Mouse (Mus musculus): ENCODE data around the gene Gss. TPM values are rescaled to one million over a fixed set of nuclear protein-coding genes. Genes with fewer than 3 reads are reported as not detected.
A peak's percentile ranks its signal among the peaks of the same experiment; 100 is the strongest.

Gss gene
- total and polyA plus RNA-seq, 2 experiments from 2014 or later = 24.8 to 52.3 TPM

DNA sequence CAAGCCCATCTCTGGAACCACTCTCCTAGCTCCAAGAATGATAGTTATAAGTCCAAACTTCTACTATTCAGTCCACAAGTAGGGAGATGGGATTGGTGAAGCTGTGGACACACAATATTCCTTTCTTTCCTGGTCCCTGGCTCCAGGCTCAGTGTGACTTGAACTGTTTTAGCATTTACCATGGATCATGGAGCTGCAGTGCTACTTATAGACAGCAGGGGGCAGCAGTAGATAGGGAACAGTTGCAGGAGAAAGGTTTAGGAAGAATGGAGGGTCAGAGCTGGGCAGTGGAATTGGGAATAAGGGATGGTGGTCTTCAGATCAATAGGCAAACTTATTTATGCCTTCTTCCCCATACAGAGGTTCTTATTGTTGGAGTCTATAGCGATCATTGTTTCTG is 76.7 kb downstream of the Gss start:
- ATAC-seq (ENCODE audit: insufficient read depth, low read depth) (no peak), DNase-seq (ENCODE audit: low spot score) (peak; percentile 68)
- no peak overlapping the region for H3K4me3 ChIP-seq (ENCODE audit: low read depth, low read length)
- TF ChIP-seq CTCF (IDR thresholded peaks at IDR 0.05; ENCODE audit: low read depth) = peak; percentile 99
- TF ChIP-seq EP300 (IDR thresholded peaks at IDR 0.05; ENCODE audit: low read depth) = no peak
- H3K9ac ChIP-seq (replicated peaks; ENCODE audit: low read depth, low read length) = no peak overlapping the region
- no peak overlapping the region for H3K27ac ChIP-seq (ENCODE audit: low read depth)
- H3K9me3 ChIP-seq (replicated peaks; ENCODE audit: control insufficient read depth, low read length) = no peaks in the 10 kb centered on the region
- H3K4me2 ChIP-seq (ENCODE audit: low read depth, low read length) = no peak overlapping the region
- 5% methylated on average over 1 of the region's 1 CpGs for WGBS
- peaks cover 10% of the 10 kb centered on the region for H3K4me1 ChIP-seq (ENCODE audit: control insufficient read depth, insufficient read depth)
- H3K27me3 ChIP-seq (ENCODE audit: control insufficient read depth, insufficient read depth, low read length) = peaks cover 17% of the 10 kb centered on the region
- H3K36me3 ChIP-seq (replicated peaks; ENCODE audit: control insufficient read depth, insufficient read depth, low read length) = no peaks in the 10 kb centered on the region

DNA sequence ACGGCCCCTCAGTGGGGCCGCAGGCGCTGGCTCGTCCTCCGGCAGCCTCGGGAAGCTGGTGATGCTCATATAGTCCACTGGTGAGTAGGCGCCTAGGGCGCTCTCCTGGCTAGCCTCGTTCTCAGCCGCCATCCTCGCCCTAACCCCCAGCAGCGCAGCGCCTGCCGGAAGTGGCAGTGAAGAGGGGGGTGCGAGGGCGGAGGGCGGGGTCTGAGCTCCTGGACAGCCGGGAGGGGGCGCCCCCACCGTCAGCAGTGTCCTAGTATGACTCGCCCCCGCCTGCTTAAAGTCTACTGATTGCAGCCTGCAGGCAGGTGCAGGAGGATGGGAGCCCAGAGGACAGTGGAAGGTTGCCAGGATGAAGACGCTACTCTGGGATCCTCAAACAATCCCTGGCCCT is 77.9 kb downstream of the Gss start:
- Histone ChIP-seq H3K9ac (replicated peaks; ENCODE audit: low read depth, low read length) (no peak overlapping the region; the same call in 1 of the 2 replicates), H3K4me1 (ENCODE audit: control insufficient read depth, insufficient read depth) (peaks cover 10% of the 10 kb centered on the region), H3K9me3 (replicated peaks; ENCODE audit: control insufficient read depth, low read length) (no peaks in the 10 kb centered on the region), H3K27me3 (ENCODE audit: control insufficient read depth, insufficient read depth, low read length) (peaks cover 17% of the 10 kb centered on the region), H3K36me3 (replicated peaks; ENCODE audit: control insufficient read depth, insufficient read depth, low read length) (no peaks in the 10 kb centered on the region), H3K4me3 (ENCODE audit: low read depth, low read length) (peak overlapping the region; percentile 33), H3K4me2 (ENCODE audit: low read depth, low read length) (peak overlapping the region; percentile 55), H3K27ac (ENCODE audit: low read depth) (no peak overlapping the region)
- ATAC-seq (ENCODE audit: insufficient read depth, low read depth) (no peak), DNase-seq (ENCODE audit: low spot score) (peak; percentile 22)
- TF ChIP-seq CTCF (IDR thresholded peaks at IDR 0.05; ENCODE audit: low read depth) (0 out of 2 replicates have a peak, but pooled peaks have one; percentile 16), EP300 (IDR thresholded peaks at IDR 0.05; ENCODE audit: low read depth) (no peak)
- 2% methylated on average over 23 of the region's 23 CpGs for WGBS

DNA sequence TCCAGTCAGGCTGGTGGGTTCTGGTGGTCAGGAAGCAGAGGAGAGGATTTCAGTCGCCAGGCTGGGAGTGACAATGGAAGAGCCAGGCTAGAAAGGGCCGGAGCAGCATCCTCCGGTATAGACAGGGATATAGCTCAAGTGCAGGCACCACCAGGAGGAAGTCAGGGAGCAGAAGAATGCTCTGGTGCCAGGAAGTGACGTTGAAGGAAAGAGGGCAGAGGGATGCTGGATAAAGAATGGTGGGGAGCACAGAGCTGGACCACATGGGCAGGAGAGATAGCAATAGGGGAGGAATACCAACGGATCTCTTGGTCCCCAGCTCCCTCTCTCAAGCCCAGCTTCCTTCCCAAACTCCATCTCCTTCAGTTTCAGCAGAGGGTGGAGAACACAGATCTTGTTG is 79.1 kb downstream of the Gss start:
- no peak for DNase-seq (ENCODE audit: low spot score)
- Histone ChIP-seq H3K4me3 (ENCODE audit: low read depth, low read length) (no peak overlapping the region), H3K27ac (ENCODE audit: low read depth) (no peak overlapping the region), H3K27me3 (ENCODE audit: control insufficient read depth, insufficient read depth, low read length) (peaks cover 17% of the 10 kb centered on the region), H3K9me3 (replicated peaks; ENCODE audit: control insufficient read depth, low read length) (no peaks in the 10 kb centered on the region), H3K36me3 (replicated peaks; ENCODE audit: control insufficient read depth, insufficient read depth, low read length) (no peaks in the 10 kb centered on the region), H3K4me2 (ENCODE audit: low read depth, low read length) (no peak overlapping the region), H3K4me1 (ENCODE audit: control insufficient read depth, insufficient read depth) (peaks cover 5% of the 10 kb centered on the region), H3K9ac (replicated peaks; ENCODE audit: low read depth, low read length) (no peak overlapping the region)
- WGBS = 55% methylated on average over 5 of the region's 5 CpGs
- TF ChIP-seq EP300 (IDR thresholded peaks at IDR 0.05; ENCODE audit: low read depth) (no peak), CTCF (IDR thresholded peaks at IDR 0.05; ENCODE audit: low read depth) (no peak)
- ATAC-seq (ENCODE audit: insufficient read depth, low read depth) = no peak

MicroRNA genes within 50 kb of the gene (microRNA counts, 519-probe panel; counts per million panel counts)
- 8,235 counts per million, percentile 93 among the panel's probes with 10 or more counts for microRNA mmu-miR-499

Small RNA genes within 50 kb of the gene (microRNA-seq; reads per million reads assigned to microRNA genes)
- gene Mir499 = 6,602 reads per million, percentile 94 among the genes with 10 or more reads in this experiment

Other genes starting within 250 kb of the Gss start
- 43.7 and 49.0 TPM in 2 replicates for gene Pigu, start 235.4 kb downstream of the Gss start, total RNA-seq (2014; rRNA removed; ENCODE audit: low replicate concordance)
- gene Pigu, start 235.4 kb downstream of the Gss start, polyA plus RNA-seq (2015; fragmentation: Nextera tagmentation; extraction: Ambion mirVana) = 42.9 and 43.3 TPM in 2 replicates
- gene Trp53inp2, start 211.8 kb downstream of the Gss start, total RNA-seq (2014; rRNA removed; ENCODE audit: low replicate concordance) = 348 and 401 TPM in 2 replicates
- 197 and 202 TPM in 2 replicates for gene Trp53inp2, start 211.8 kb downstream of the Gss start, polyA plus RNA-seq (2015; fragmentation: Nextera tagmentation; extraction: Ambion mirVana)
- 35.4 and 41.9 TPM in 2 replicates for gene Ncoa6, start 118.9 kb downstream of the Gss start, total RNA-seq (2014; rRNA removed; ENCODE audit: low replicate concordance)
- gene Ncoa6, start 118.9 kb downstream of the Gss start, polyA plus RNA-seq (2015; fragmentation: Nextera tagmentation; extraction: Ambion mirVana) = 11.4 and 13.4 TPM in 2 replicates
- gene Acss2, start 74.9 kb downstream of the Gss start, total RNA-seq (2014; rRNA removed; ENCODE audit: low replicate concordance) = 40.5 and 47.9 TPM in 2 replicates
- 20.1 and 22.2 TPM in 2 replicates for gene Acss2, start 74.9 kb downstream of the Gss start, polyA plus RNA-seq (2015; fragmentation: Nextera tagmentation; extraction: Ambion mirVana)
- gene Ggt7, start 74.6 kb downstream of the Gss start, total RNA-seq (2014; rRNA removed; ENCODE audit: low replicate concordance) = 2.9 and 4.7 TPM in 2 replicates
- gene Ggt7, start 74.6 kb downstream of the Gss start, polyA plus RNA-seq (2015; fragmentation: Nextera tagmentation; extraction: Ambion mirVana) = 0.81 and 0.98 TPM in 2 replicates
- gene Myh7b, start 18.4 kb upstream of the Gss start, total RNA-seq (2014; rRNA removed; ENCODE audit: low replicate concordance) = 17.2 and 48.4 TPM in 2 replicates
- 12.2 and 12.5 TPM in 2 replicates for gene Myh7b, start 18.4 kb upstream of the Gss start, polyA plus RNA-seq (2015; fragmentation: Nextera tagmentation; extraction: Ambion mirVana)
- gene Trpc4ap, start 99.6 kb upstream of the Gss start, total RNA-seq (2014; rRNA removed; ENCODE audit: low replicate concordance) = 83.8 and 84.8 TPM in 2 replicates
- 67.0 and 70.5 TPM in 2 replicates for gene Trpc4ap, start 99.6 kb upstream of the Gss start, polyA plus RNA-seq (2015; fragmentation: Nextera tagmentation; extraction: Ambion mirVana)
- 9.7 and 18.4 TPM in 2 replicates for gene Edem2, start 136.7 kb upstream of the Gss start, total RNA-seq (2014; rRNA removed; ENCODE audit: low replicate concordance)
- 14.8 and 18.1 TPM in 2 replicates for gene Edem2, start 136.7 kb upstream of the Gss start, polyA plus RNA-seq (2015; fragmentation: Nextera tagmentation; extraction: Ambion mirVana)
- not detected in 2 replicates for gene Gm17581, start 143.1 kb upstream of the Gss start, total RNA-seq (2014; rRNA removed; ENCODE audit: low replicate concordance)
- not detected in 2 replicates for gene Gm17581, start 143.1 kb upstream of the Gss start, polyA plus RNA-seq (2015; fragmentation: Nextera tagmentation; extraction: Ambion mirVana)
- 3.4 and 9.3 TPM in 2 replicates for gene Procr, start 158.3 kb upstream of the Gss start, total RNA-seq (2014; rRNA removed; ENCODE audit: low replicate concordance)
- 4.0 and 4.7 TPM in 2 replicates for gene Procr, start 158.3 kb upstream of the Gss start, polyA plus RNA-seq (2015; fragmentation: Nextera tagmentation; extraction: Ambion mirVana)
- 0.04 and 0.38 TPM in 2 replicates for gene Mmp24, start 182.5 kb upstream of the Gss start, total RNA-seq (2014; rRNA removed; ENCODE audit: low replicate concordance)
- 0.03 and 0.04 TPM in 2 replicates for gene Mmp24, start 182.5 kb upstream of the Gss start, polyA plus RNA-seq (2015; fragmentation: Nextera tagmentation; extraction: Ambion mirVana)
- 14.1 and 14.7 TPM in 2 replicates for gene BC029722, start 226.6 kb upstream of the Gss start, total RNA-seq (2014; rRNA removed; ENCODE audit: low replicate concordance)
- 20.9 and 21.4 TPM in 2 replicates for gene BC029722, start 226.6 kb upstream of the Gss start, polyA plus RNA-seq (2015; fragmentation: Nextera tagmentation; extraction: Ambion mirVana)
- 96.9 and 101 TPM in 2 replicates for gene Eif6, start 234.1 kb upstream of the Gss start, total RNA-seq (2014; rRNA removed; ENCODE audit: low replicate concordance)
- 96.6 and 102 TPM in 2 replicates for gene Eif6, start 234.1 kb upstream of the Gss start, polyA plus RNA-seq (2015; fragmentation: Nextera tagmentation; extraction: Ambion mirVana)
- not detected in 2 replicates for gene Fam83c, start 242.0 kb upstream of the Gss start, total RNA-seq (2014; rRNA removed; ENCODE audit: low replicate concordance)
- 0.04 TPM in 2 replicates for gene Fam83c, start 242.0 kb upstream of the Gss start, polyA plus RNA-seq (2015; fragmentation: Nextera tagmentation; extraction: Ambion mirVana)